Mouse (Mus musculus) bone marrow macrophage, adult 2 months (primary cell): ENCODE measurements around the gene Entpd1.

Experiments
- CTCF ChIP-seq: IDR thresholded peaks from 2 replicates; pipeline ENCODE4 v1.5.1; 2012; ENCODE audit warnings: low read depth, mild to moderate bottlenecking, low read length, moderate library complexity
- POLR2A ChIP-seq: IDR thresholded peaks from 2 replicates; pipeline ENCODE4 v1.6.1; 2012; ENCODE audit warnings: mild to moderate bottlenecking, low read depth, low read length, borderline replicate concordance

DNA sequence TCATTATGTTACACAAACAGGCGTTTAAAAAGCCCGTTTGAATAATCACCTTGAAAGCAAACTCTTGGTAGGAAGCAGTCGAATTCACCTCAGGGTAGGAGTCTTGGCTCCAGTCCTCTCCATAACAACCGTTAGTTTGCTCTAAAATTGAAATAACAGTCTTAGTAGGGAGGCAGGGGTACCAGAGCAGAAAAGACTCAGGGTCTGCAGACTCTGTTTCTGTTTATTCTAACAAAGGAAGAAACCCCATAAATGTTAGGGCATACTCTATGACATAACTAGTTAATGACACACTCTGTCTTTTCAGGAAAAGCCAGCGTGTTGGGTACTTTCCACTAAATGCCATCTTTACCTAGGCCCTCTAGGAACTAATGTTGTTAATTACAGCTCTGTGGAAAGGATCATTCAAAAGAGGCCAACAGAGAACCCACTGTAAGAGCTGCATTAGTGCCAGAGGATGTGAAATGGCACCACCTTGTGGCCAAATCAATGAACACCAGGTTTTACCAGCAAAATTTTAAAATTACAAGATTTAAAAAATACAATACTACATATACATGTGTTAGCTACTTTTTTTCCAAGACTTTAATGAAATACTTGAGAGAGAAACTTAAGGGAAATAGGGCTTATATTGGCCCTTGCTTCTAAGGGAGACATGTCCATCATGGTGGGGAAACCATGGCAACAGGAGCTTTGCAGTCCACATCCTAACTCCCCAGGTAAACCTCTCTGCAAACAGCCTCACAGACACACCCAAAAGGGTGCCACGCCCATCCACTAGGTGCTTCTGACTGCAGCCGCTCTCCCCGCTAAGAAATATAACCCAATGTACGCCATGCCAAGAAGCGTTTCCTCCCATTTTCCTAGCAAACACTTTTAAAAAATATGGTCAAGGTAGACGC, 110.2 kb downstream of the Entpd1 start:
- TF ChIP-seq CTCF (no peak), POLR2A (no peak)
